Mouse (Mus musculus) hindbrain, embryonic 12.5 days (tissue): Measurements from ENCODE around the gene Sun5. TPM values are rescaled to one million over a fixed set of nuclear protein-coding genes. Genes with fewer than 3 reads are reported as not detected.

Source experiments
- ATAC-seq: fragments of 200-750 bp; cut with Nextera tagmentation; 2 replicates; pipeline ENCODE4 v1.8.0; 2017; ENCODE audit warnings: moderate TSS enrichment; ENCODE audit not compliant: low FRiP score
- H3K27ac ChIP-seq: fragments of 300-500 bp; sonication (generic); 2 replicates; pipeline ENCODE4 v1.5.1; 2016; ENCODE audit warnings: mild to moderate bottlenecking
- H3K27me3 ChIP-seq: fragments of 300-500 bp; sonication (generic); 2 replicates; pipeline ENCODE4 v1.6.1; 2016; ENCODE audit warnings: mild to moderate bottlenecking
- H3K36me3 ChIP-seq: fragments of 300-500 bp; sonication (generic); 2 replicates; pipeline ENCODE4 v1.6.1; 2016; ENCODE audit warnings: mild to moderate bottlenecking
- H3K4me1 ChIP-seq: fragments of 300-500 bp; sonication (generic); 2 replicates; pipeline ENCODE4 v1.6.1; 2016
- H3K4me2 ChIP-seq: fragments of 300-500 bp; sonication (generic); replicated peaks from 2 replicates; pipeline ENCODE4 v1.6.1; 2016; ENCODE audit warnings: mild to moderate bottlenecking
- H3K4me3 ChIP-seq: fragments of 300-500 bp; sonication (generic); 2 replicates; pipeline ENCODE4 v1.5.1; 2016; ENCODE audit warnings: mild to moderate bottlenecking
- H3K9ac ChIP-seq: fragments of 300-500 bp; sonication (generic); 2 replicates; pipeline ENCODE4 v1.6.1; 2016; ENCODE audit warnings: mild to moderate bottlenecking, moderate library complexity
- H3K9me3 ChIP-seq: fragments of 300-500 bp; sonication (generic); replicated peaks from 2 replicates; pipeline ENCODE4 v1.6.1; 2016; ENCODE audit warnings: mild to moderate bottlenecking
- WGBS: fragments of 180-500 bp; shearing (Covaris S2); methylation state at CpG from one replicate; pipeline ENCODE4 v1.1.7; 2016; 5-methylcytosine and 5-hydroxymethylcytosine counted together
- polyA plus RNA-seq: library from polyadenylated mRNA; unstranded; fragments of >200 nt; fragmentation: Nextera tagmentation; extraction: Ambion mirVana; gene quantifications from 2 replicates; pipeline ENCODE4 v1.2.1, GENCODE M21; 2016

The Sun5 gene
- not detected in 2 replicates for polyA plus RNA-seq

GRCm38 (mm10) chr2:153870984-153871383, at the start of gene Sun5:
Gene Sun5, minus strand, starts transcription at chr2:153871084.
- H3K9ac ChIP-seq: no peak within 1 kb of the TSS
- no peak for ATAC-seq
- H3K27me3 ChIP-seq: no peaks in the 10 kb centered on the region; the same call in 1 of the 2 replicates
- no peaks in the 10 kb centered on the region for H3K36me3 ChIP-seq
- no peak within 1 kb of the TSS for H3K4me3 ChIP-seq
- 94% methylated on average over 4 of the region's 4 CpGs for WGBS
- no peak within 1 kb of the TSS for H3K27ac ChIP-seq
- H3K9me3 ChIP-seq: no peaks in the 10 kb centered on the region
- H3K4me1 ChIP-seq: no peaks in the 10 kb centered on the region
- no peak within 1 kb of the TSS for H3K4me2 ChIP-seq

DNA sequence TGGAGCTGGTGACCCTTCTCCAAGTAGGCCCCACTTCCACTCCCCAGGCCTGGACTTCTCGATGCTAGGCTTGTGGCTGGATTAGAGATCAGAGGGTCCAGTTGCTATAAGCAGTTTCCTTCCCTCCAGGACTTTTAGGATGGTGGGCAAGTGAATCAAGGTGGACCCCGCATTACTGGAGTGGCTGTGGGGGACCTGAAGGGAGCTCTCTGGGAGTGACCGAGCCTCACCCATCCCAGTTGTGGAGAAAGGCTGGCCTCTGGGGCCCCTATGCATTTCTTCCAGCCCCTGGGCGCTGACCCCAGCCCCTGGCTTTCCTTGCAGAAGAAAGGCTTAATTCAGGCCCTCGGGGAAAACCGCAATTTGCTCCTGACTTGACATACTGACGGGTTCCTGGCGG, 47.0 kb upstream of the Sun5 start, which contains the start of gene Bpifb3:
Gene Bpifb3, plus strand, starts transcription at position 301 of the 400 bp plus-strand sequence.
- Histone ChIP-seq H3K9ac (no peak within 1 kb of the TSS), H3K27me3 (no peaks in the 10 kb centered on the region), H3K36me3 (no peaks in the 10 kb centered on the region), H3K4me3 (no peak within 1 kb of the TSS), H3K27ac (no peak within 1 kb of the TSS), H3K4me1 (no peaks in the 10 kb centered on the region; the same call in 1 of the 2 replicates), H3K9me3 (no peaks in the 10 kb centered on the region), H3K4me2 (no peak within 1 kb of the TSS)
- ATAC-seq: no peak
- WGBS: 62% methylated on average over 8 of the region's 8 CpGs

- Histone ChIP-seq H3K4me2 (no peak overlapping the region), H3K27me3 (no peaks in the 10 kb centered on the region), H3K9ac (no peak overlapping the region), H3K36me3 (no peaks in the 10 kb centered on the region), H3K4me1 (no peaks in the 10 kb centered on the region; the same call in 1 of the 2 replicates), H3K4me3 (no peak overlapping the region), H3K9me3 (no peaks in the 10 kb centered on the region), H3K27ac (no peak overlapping the region)
- ATAC-seq: no peak
- WGBS: 60% methylated on average over 5 of the region's 5 CpGs
Measured at GRCm38 (mm10) chr2:153914151-153914550, 43.3 kb upstream of the Sun5 start.

GRCm38 (mm10) chr2:153906626-153907025, 35.7 kb upstream of the Sun5 start:
- Histone ChIP-seq H3K9ac (no peak overlapping the region), H3K4me2 (no peak overlapping the region), H3K36me3 (no peaks in the 10 kb centered on the region), H3K9me3 (no peaks in the 10 kb centered on the region), H3K27me3 (no peaks in the 10 kb centered on the region), H3K27ac (no peak overlapping the region; the same call in 1 of the 2 replicates), H3K4me1 (no peaks in the 10 kb centered on the region), H3K4me3 (no peak overlapping the region)
- WGBS: 81% methylated on average over 4 of the region's 4 CpGs
- ATAC-seq: no peak

- Histone ChIP-seq H3K4me3 (no peak overlapping the region), H3K4me1 (no peaks in the 10 kb centered on the region), H3K27me3 (no peaks in the 10 kb centered on the region), H3K4me2 (no peak overlapping the region), H3K36me3 (no peaks in the 10 kb centered on the region), H3K27ac (no peak overlapping the region), H3K9ac (no peak overlapping the region), H3K9me3 (no peaks in the 10 kb centered on the region)
- no peak for ATAC-seq
- 76% methylated on average over 6 of the region's 6 CpGs for WGBS
Measured at GRCm38 (mm10) chr2:153902726-153903125, 31.8 kb upstream of the Sun5 start.

DNA sequence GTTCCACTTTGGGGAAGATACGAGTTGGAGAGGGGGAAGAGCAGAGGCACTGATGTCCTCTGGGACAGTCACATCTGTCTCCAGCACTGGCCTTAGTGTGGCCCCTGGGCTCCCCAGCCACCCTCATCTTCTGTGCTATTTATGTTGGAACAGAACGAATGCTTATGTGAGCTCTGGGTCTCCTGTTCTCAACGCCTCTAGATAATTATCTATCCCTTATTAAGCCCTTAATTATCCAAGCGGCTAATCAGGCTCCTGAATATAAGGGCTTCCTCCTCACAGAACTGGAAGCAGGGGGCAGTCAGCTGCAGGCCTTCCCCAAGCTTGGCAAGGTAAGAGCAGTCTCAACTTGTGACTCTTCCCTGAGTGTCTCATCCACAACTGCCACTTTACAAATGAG, 29.2 kb upstream of the Sun5 start, which contains the start of gene Bpifb6:
Gene Bpifb6, plus strand, starts transcription at position 301 of the 400 bp plus-strand sequence.
- H3K27me3 ChIP-seq: no peaks in the 10 kb centered on the region
- 74% methylated on average over 4 of the region's 4 CpGs for WGBS
- no peaks in the 10 kb centered on the region for H3K4me1 ChIP-seq
- H3K4me3 ChIP-seq: no peak within 1 kb of the TSS
- no peaks in the 10 kb centered on the region for H3K36me3 ChIP-seq
- no peak within 1 kb of the TSS for H3K9ac ChIP-seq
- no peak within 1 kb of the TSS for H3K27ac ChIP-seq
- no peak for ATAC-seq
- no peaks in the 10 kb centered on the region for H3K9me3 ChIP-seq
- no peak within 1 kb of the TSS for H3K4me2 ChIP-seq

GRCm38 (mm10) chr2:153899111-153899510, 28.2 kb upstream of the Sun5 start:
- WGBS: 84% methylated on average over 5 of the region's 5 CpGs
- Histone ChIP-seq H3K36me3 (no peaks in the 10 kb centered on the region), H3K9ac (no peak overlapping the region), H3K9me3 (no peaks in the 10 kb centered on the region), H3K27ac (no peak overlapping the region), H3K4me3 (no peak overlapping the region), H3K4me1 (no peaks in the 10 kb centered on the region), H3K4me2 (no peak overlapping the region), H3K27me3 (no peaks in the 10 kb centered on the region)
- ATAC-seq: no peak

DNA sequence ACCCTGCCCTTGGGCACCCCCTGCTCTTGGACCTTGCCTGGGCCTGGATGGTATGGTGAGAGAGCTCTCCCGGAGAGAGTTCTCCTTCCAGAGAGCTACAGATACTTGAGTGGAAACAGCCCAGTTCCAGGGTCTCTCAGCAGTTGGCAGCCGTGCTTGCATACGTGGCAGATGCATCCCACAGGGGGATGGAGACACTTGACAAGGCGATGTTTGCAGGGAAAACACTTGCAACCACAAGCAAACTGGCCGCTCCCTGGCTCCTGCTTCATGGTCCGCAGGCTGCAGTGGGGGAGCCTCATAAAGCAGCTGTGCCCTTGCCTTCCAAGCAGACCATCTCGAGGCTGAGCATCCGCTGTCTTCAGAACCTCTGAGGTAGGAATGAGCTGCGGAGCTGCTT, 3.9 kb upstream of the Sun5 start, which contains the start of gene Bpifb2:
Gene Bpifb2, plus strand, starts transcription at position 301 of the 400 bp plus-strand sequence.
- Histone ChIP-seq H3K4me3 (no peak within 1 kb of the TSS), H3K9me3 (no peaks in the 10 kb centered on the region), H3K4me1 (no peaks in the 10 kb centered on the region), H3K4me2 (no peak within 1 kb of the TSS), H3K27me3 (no peaks in the 10 kb centered on the region; the same call in 1 of the 2 replicates), H3K36me3 (no peaks in the 10 kb centered on the region), H3K27ac (no peak within 1 kb of the TSS), H3K9ac (no peak within 1 kb of the TSS)
- 73% methylated on average over 9 of the region's 9 CpGs for WGBS
- no peak for ATAC-seq

DNA sequence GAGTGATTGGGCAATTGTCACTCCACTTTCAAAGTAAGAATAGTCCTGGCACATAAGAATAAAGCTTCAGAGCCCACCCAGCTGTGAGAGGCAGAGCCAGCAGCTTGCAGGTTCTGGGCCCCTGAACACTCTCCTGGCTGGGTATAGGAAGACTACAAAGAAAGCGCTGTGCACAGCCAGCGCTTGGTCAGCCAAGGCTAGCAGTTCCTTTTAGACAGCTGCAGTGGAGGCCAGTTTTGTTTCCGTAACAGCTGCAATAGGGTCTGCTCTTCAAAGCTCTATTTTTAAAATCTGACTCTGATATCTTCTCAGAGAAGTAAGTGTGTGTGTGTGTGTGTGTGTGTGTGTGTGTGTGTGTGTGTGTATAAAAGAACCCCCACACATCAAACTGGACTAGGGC, 8.9 kb downstream of the Sun5 start:
- no peaks in the 10 kb centered on the region for H3K27me3 ChIP-seq
- WGBS: 71% methylated on average over 3 of the region's 3 CpGs
- H3K9me3 ChIP-seq: no peaks in the 10 kb centered on the region
- no peak overlapping the region for H3K4me2 ChIP-seq
- no peak overlapping the region for H3K9ac ChIP-seq
- H3K4me1 ChIP-seq: no peaks in the 10 kb centered on the region
- no peak for ATAC-seq
- H3K27ac ChIP-seq: no peak overlapping the region
- H3K36me3 ChIP-seq: no peaks in the 10 kb centered on the region
- H3K4me3 ChIP-seq: no peak overlapping the region

DNA sequence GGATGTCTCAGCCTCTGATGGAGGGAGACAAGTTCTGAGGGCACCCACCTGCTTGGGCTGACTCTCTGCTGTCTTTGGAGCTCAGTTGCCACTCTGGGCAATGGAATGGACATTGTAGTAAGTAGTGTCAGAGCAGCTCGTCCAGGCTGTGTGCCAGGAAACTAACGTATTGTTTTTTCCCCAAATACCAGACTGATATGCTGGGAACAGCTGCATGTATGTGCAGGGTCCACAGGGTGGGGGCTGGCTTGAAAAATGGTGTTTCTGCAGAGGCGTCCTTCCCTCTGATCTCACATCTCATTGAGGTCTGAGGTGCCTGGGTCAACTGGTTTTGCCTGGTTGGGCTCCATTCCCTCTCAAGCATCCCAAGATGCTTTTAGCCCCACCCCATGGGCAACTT, 10.2 kb downstream of the Sun5 start:
- WGBS: 82% methylated on average over 3 of the region's 3 CpGs
- H3K27ac ChIP-seq: no peak overlapping the region
- ATAC-seq: no peak
- H3K36me3 ChIP-seq: no peaks in the 10 kb centered on the region
- no peaks in the 10 kb centered on the region for H3K4me1 ChIP-seq
- no peak overlapping the region for H3K9ac ChIP-seq
- no peaks in the 10 kb centered on the region for H3K9me3 ChIP-seq
- H3K4me3 ChIP-seq: no peak overlapping the region
- H3K27me3 ChIP-seq: no peaks in the 10 kb centered on the region; the same call in 1 of the 2 replicates
- no peak overlapping the region for H3K4me2 ChIP-seq

- no peak overlapping the region for H3K4me3 ChIP-seq
- no peaks in the 10 kb centered on the region for H3K36me3 ChIP-seq
- no peak overlapping the region for H3K27ac ChIP-seq
- no peak for ATAC-seq
- no peak overlapping the region for H3K9ac ChIP-seq
- no peaks in the 10 kb centered on the region for H3K4me1 ChIP-seq
- H3K4me2 ChIP-seq: no peak overlapping the region
- 91% methylated on average over 11 of the region's 11 CpGs for WGBS
- no peaks in the 10 kb centered on the region for H3K9me3 ChIP-seq
- H3K27me3 ChIP-seq: no peaks in the 10 kb centered on the region; the same call in 1 of the 2 replicates
Measured at GRCm38 (mm10) chr2:153860315-153860714, 10.6 kb downstream of the Sun5 start.

DNA sequence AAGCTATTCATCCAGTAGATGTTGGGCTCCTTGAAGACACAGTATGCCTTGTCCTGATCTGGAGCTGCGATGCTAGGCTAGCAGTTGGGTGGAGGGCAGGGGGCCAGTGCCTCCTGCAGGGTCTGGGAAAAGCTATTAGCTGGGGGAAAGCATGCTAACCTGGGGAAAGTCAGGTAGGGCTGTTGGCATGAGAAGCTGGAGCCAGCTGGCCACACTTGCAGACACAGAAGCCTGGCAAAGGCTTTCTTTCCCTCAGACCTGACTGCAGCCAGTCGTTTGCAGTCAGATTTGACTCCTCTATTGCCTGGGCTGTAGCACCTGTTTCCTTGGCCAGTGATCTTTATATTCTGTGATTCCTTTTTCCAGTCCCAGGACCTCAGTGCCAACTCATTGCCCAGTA, 11.3 kb downstream of the Sun5 start:
- WGBS: 73% methylated on average over 2 of the region's 2 CpGs
- ATAC-seq: no peak
- Histone ChIP-seq H3K27me3 (no peaks in the 10 kb centered on the region; the same call in 1 of the 2 replicates), H3K4me3 (no peak overlapping the region), H3K9ac (no peak overlapping the region), H3K4me1 (no peaks in the 10 kb centered on the region), H3K36me3 (no peaks in the 10 kb centered on the region), H3K27ac (no peak overlapping the region), H3K4me2 (no peak overlapping the region), H3K9me3 (no peaks in the 10 kb centered on the region)

DNA sequence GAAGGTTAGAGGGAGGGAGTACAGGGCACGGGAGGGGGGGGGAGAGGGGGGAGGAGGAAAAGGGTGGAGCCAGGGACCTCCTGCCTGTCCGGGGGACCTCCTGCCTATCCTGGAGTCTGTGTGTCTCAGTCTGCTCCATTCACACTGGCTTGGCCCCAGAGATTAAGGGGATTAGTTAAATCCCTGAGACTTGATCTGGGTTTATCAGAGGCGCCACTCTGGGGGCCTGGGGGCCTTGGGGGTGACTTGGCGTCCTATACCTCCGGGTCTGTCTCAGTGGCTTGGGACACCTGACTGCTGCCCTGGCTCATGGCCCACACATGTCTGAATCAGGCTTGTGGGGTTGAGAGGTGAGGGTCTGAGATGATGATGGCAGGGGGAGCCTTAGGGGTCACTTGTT, 17.3 kb downstream of the Sun5 start:
- H3K27ac ChIP-seq: no peak overlapping the region
- no peak overlapping the region for H3K4me2 ChIP-seq
- H3K36me3 ChIP-seq: no peaks in the 10 kb centered on the region
- no peak for ATAC-seq
- no peaks in the 10 kb centered on the region; the same call in 1 of the 2 replicates for H3K9me3 ChIP-seq
- no peaks in the 10 kb centered on the region; the same call in 1 of the 2 replicates for H3K27me3 ChIP-seq
- H3K4me1 ChIP-seq: no peaks in the 10 kb centered on the region
- 24% methylated on average over 5 of the region's 5 CpGs for WGBS
- H3K9ac ChIP-seq: no peak overlapping the region
- H3K4me3 ChIP-seq: no peak overlapping the region
